Mouse (Mus musculus): ENCODE data around the gene Ankrd11. TPM values are rescaled to one million over a fixed set of nuclear protein-coding genes. Genes with fewer than 3 reads are reported as not detected.

Gene Ankrd11
- total RNA-seq, 2 experiments from 2014 or later = 69.2 to 76.4 TPM

DNA sequence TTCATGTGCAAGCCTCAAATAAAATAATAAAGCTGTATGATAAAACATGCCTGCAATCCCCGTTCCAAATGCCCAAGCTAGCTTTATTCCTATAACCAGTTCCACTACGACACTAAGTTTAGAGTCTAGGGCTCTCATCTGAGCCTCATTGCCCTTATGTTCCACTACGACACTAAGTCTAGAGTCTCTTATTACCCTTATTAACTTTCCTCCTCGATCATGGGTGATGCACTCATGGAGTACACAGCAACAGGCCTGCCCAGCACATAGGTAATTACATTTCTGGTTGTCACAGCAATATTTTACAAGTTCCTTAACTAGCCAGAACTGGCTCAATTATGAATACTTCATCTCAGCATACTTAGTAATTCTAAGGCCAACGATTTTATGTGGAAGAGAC lies 36.3 kb downstream of the Ankrd11 start:
- no peak for ATAC-seq (replicated peaks; ENCODE audit: poor library complexity)

DNA sequence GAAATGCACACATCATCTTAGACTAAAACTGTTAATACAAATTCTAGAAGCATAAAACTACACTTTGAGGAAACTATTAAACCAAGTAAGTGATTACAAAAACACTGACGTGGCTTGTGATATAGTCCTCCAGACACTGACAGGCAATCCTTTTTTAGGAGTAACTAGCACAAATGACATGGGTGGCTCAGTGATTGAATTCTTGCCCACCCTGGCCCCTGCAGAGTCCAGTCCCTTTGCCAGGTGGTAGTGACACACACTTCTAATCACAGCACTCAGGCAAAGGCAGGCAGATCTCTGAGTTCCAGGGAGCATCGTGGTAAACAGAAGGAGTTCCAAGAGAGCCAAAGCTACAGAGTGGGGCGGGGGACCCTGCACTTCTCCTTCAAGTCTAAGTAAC lies 36.7 kb downstream of the Ankrd11 start:
- ATAC-seq (replicated peaks; ENCODE audit: poor library complexity) = no peak

DNA sequence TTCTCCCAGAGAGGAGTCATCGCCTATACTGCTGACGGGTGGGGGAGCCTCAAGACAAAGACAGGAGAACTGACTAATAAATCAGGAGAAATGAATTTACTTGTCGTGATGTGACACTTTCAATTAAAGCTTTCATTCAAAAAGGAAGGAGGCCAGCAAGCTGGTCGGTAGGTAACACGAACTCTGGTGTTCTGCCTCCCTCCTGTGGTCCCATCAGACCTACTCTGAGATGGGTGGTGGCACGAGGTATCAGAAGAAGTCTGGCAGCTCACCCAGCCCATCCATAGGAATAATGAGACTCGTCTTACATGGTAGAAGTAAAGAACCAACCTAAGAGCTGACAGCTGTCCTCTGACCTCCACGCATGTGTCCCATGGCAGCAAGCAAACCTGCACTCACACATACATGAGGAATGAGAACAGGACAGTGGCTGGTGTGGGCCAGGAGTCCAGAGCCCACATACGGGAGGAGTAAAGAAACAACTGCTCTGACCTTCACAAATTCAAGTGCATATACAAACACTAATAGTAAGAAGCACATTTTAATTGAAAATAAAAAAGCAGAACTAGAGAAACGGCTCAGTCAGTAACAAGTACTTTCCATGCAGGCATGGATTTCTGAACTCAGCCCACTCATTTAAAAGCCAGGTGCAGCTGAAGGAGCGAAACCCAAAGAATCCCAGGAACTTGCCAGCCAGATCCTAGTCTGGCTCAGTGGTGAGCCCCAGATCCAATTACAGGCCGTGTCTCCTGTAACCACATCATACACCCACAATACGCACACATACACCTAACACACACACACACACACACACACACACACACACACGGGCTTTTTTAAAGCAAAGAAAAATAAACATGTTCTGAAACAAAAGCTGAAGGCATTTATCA lies 37.8 kb downstream of the Ankrd11 start:
- no peak for ATAC-seq (replicated peaks; ENCODE audit: poor library complexity)

DNA sequence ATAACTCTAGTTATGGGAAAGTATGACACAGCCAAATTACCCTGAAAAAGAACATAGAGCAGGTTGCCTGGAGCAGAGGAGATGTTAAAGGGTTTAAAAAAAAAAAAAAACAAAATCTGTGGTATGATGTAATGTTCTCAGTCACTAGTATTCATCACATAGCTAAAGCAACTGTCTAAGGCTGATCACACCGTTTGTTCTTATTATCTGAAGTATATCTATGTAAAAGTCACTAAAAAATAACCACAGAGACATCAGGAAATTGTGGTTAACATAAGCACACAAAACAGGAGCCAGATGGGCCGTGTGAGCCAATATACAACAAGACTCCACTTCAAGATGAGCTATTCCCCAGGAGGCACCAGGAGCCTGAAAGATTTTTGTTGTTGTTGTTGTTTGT lies 41.8 kb downstream of the Ankrd11 start:
- peak; percentile 63 for ATAC-seq (replicated peaks; ENCODE audit: poor library complexity)

DNA sequence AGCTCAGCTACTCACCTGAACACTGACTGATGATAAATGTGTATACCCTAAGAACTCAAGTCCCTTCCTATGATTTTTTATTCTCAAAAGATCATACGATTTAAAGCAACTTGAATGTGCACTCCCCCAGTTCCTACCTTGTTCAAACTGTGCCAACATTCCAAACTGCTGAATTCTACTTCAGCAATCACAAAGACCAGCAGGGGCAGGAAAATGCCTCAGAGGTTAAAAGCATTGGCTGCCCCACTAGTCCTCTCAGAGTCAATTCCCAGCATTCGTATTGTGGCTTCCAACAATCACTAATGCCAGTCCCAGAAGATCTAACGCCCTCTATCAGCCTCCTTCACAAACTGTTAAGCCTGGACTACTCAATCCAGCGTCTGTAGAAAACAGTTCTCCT lies 44.1 kb downstream of the Ankrd11 start:
- no peak for ATAC-seq (replicated peaks; ENCODE audit: poor library complexity)

DNA sequence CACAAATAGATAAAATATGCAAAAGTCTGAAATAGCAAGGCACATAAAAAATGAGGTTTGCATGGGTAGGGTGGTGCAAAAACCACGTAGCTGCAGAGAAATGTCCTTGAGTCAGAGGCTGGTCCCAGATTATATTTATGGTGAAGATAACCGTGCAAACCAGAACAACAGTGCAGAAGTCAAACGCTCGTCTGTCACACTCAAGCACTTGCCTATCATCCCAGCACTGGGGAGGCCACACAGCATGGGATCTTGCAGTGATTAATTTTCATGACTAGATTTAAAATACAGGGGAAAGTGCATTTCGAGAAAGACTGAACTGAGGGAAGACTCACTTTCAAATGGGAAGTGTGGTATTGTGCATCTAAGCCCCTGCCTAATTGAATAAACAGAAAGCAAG lies 48.3 kb downstream of the Ankrd11 start:
- ATAC-seq (replicated peaks; ENCODE audit: poor library complexity) = peak; percentile 35; the same call in 1 of the 2 replicates

DNA sequence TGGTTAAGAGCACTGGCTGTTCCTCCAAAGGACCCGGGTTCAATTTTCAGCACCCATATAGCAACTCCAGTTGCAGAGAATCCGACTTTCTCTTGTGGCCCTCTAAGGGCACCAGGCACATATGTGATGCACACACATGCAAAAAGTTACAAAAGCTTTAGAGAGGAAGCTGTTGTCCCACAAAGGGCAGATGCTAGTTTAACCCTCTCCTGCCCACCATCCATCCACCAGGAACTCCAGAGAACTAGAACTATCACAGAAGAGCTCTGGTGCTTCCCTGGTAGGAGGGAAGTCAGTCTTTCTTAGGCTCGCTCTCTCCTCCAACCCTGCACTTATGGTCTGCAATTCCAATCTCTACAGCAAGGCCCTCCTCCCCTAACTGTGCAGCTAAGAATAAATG lies 49.0 kb downstream of the Ankrd11 start:
- ATAC-seq (replicated peaks; ENCODE audit: poor library complexity) = peak; percentile 40

DNA sequence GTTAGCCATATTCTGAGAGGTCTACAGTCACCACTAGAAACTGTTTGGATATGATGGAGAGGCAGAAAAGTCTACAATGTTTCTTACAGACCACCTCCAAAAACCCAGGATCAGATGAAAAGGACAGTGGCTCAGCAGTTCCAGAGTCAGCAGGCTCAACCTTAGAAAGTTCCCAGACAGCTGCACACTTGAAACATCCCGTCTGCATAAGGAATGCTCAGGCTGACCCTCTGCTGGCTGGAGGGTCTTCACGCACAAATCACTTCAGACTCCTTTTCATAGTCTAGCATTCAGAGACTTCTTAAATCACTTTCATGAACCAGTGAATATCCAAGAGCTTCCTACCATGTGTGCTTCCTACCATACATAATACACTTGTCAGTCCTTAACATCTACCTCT lies 49.8 kb downstream of the Ankrd11 start:
- ATAC-seq (replicated peaks; ENCODE audit: poor library complexity) = no peak

DNA sequence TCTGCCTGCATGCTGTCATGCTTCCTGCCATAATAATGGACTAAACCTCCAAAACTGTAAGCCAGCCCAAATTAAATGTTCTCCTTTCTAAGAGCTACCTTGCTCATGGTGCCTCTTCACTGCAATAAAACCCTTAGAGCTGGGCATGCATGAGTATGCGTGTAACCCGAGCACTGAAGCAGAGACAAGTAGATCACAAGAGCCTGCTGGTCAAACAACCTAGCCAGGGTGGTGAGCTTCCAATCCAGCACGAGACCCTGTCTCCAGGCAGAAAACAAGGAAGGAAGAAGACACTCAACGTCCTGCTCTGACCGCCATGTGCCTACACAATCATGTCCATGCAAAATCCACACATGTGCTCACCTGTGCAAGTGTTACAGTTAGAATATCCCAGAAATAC lies 50.7 kb downstream of the Ankrd11 start:
- no peak for ATAC-seq (replicated peaks; ENCODE audit: poor library complexity)

DNA sequence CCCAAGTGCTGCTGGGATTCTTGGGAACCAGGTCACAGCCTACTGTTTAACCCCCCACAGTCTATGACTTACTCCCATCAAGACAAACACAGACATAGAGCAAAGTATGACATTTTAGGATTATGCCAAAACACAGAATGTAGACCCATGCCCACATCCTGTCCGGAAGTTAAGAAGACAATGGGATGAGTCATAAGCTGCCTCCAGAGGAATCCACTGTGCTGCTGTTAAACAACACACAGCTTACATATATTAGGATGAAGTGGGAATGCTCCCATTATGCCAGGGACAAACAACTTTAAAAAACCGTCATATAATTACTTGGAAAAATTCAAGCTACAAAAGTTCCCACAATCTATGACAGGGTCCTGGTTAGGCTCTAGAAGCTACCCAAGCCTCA lies 52.1 kb downstream of the Ankrd11 start:
- ATAC-seq (replicated peaks; ENCODE audit: poor library complexity) = no peak

DNA sequence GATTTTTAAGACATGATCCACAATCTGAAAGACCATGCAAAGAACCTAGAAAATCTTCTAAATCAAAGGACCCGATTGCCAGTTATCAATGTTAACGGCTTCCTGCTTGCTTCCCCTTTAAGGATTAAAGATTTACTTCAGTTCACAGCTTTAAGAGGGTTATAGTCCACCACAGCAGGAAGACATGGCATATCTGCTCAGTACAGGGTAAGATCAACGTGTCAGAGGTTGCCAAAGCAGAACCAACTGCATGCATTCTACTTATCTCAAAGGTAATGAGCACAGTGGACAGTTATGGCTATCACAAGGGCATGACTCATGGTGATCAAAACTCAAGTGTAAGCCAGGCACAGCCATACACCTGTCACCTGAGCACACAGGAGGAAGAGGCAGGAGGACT lies 53.1 kb downstream of the Ankrd11 start:
- peak; percentile 74 for ATAC-seq (replicated peaks; ENCODE audit: poor library complexity)

DNA sequence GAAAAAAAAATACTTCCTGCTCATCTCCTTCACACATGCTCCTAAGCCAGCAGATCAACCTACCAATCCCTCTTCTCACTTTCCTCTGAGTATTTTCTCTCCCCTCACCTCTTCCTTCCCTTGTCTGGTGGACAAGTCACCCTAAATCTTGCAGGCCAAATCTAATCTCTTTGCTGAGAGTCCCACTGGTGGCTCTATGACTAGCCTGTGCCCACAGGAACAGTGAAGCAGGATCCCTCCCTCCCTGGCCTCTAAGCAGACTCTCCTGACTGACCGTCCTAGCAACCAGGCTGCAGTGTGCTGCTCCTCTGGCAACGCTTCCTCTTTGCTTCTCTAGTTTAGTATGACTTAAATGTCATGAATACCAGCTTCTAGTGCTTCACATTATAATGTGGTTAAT lies 54.8 kb downstream of the Ankrd11 start:
- ATAC-seq (replicated peaks; ENCODE audit: poor library complexity) = peak; percentile 27; the same call in 1 of the 2 replicates

DNA sequence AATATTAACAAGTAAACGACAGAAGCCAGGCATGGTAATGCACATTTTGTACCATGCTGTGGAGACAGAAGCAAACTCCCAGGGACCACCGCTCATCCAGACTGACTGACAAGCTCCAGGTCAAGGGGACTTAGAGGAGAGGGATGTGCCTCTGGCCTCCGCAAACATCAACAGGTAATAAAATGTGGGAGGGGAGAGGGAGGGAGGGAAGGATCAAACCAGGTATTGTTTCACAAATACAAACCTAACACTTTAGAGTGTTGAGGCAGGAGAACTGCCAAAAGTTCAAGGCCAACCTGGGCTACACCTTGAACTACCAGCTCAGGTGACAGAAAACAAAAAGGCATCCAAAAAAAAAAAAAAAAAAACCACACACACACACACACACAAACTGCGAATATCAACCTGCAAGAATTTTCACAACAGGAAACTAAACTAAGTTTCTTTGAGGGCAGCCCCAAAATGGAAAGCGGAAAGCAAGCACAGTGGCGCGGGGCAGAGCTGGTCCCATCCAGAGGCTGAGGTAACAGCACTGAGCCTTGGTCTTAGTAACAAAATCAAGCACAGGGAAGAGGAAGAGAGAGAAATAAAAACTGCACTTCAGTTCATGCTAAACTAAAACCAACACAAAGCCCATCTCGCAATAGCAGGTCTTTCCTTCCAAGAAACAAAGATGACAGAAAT lies 55.4 kb downstream of the Ankrd11 start:
- ATAC-seq (replicated peaks; ENCODE audit: poor library complexity) = peak; percentile 24; the same call in 1 of the 2 replicates

DNA sequence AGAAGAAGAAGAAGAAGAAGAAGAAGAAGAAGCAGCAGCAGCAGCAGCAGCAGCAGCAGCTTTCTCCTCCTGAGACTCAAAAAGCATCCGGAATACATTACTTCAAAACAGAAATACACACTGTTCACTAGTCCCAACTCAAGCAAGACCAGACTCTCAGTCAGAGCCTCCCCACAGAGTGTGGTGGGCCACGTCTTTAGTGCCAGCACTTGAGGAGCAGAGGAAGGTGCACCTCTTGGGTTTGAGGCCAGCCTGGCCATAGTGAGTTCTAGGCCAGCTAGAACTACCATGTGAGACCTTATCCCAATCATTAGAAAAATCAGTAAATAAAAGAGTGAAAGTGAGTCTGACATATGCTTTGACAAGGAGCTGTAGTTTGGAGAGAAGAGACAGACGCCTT lies 57.9 kb downstream of the Ankrd11 start:
- ATAC-seq (replicated peaks; ENCODE audit: poor library complexity) = no peak

DNA sequence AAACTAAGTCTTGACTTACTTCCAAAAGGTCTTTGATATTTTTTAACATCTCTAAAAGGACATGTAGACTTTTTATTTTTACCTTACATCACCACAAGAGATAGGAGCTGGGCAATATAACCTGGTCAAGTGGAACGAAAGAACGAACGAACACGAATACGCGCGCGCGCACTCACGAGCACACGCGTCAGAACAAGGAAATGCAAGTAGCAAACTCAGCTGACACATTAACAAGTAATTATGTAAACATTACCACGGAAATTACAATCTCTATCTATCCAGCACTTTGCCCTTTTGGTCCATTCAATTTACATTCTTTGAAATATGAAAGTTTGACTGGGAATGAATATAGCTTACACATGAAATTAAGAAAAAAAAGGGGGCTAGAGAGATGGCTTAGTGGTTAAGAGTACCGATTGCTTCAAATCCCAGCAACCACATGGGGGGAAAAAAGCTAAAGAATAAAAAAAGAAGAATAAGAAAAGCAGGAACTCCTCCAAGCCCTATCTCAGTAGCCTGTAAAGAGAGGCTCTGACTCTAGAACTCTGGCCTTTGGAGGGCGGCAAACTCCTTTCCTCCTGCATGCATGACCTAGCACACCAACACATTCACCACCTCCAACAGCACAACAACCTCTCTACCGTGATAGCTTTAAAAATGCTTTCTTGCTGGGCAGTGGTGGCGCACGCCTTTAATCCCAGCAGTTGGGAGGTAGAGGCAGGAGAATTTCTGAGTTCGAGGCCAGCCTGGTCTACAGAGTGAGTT lies 58.7 kb downstream of the Ankrd11 start:
- ATAC-seq (replicated peaks; ENCODE audit: poor library complexity) = peak; percentile 47

DNA sequence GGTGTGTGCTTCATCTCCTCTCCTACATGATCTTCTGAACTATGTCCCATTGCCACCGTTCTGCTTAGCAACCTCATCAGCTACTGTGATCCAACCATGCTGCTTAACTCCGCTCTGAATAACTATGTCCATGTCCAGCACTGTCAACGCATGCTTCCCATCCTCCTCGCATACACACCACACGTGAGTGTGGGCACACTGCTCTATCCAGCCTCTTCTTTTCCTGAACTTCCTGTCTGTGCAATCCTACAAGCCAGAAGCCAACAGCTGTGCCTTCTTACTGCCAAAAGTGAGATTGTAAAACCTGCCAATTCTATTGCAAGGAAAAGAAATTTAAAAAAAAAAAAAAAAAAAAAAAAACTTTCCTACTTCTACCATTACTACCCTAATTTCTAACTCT lies 60.4 kb downstream of the Ankrd11 start:
- no peak for ATAC-seq (replicated peaks; ENCODE audit: poor library complexity)

DNA sequence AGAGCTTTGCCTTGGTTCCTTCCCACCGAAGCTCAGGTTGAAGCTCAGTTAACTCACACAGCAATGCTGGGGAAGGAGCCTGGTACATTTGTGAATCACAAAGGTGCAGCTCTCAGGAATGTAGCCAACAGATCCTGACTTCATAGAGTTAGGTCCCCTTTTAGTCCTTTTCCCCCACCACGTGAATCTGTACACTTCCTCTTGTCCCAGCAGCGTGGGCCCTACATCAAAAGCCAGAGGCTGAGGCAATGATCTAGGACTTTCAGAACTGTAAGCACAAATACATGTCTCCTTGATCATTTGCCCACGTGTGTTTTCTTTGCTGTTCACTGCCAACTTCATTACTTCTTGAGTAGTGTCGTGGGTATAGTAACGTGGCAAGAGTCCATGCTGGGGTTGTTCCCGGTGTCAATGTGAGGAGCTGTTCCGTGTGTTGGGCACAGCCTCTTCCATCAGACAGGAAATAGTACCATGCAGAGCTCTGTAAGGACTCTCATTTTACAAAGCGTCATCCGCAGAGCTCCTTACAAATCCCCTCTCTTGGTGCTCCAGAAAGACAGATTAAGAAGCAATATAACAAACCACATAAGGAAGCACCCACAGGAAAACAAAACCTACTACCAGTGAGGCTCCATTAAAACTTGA lies 62.1 kb downstream of the Ankrd11 start:
- peak; percentile 34; the same call in 1 of the 2 replicates for ATAC-seq (replicated peaks; ENCODE audit: poor library complexity)

DNA sequence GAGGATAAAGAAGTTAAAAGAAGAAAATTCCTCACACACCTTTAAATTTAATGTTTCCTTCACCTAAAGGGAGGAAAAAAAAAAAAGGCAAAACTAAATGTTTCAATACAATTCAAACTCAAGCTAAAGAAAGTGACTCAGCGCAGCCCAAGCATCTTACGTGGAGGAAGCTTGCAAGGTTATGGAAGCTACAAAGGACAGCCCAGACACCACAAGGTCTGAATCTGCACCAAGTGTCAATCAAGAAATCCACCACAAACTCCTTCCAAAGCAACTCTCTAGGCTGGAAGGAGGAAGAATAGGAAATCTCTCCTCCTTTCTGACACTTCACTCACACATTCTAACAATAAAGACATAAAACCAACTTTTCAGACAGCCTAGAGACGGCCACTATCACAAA lies 62.7 kb downstream of the Ankrd11 start:
- 0 out of 2 replicates have a peak, but pooled peaks have one; percentile 24 for ATAC-seq (replicated peaks; ENCODE audit: poor library complexity)

DNA sequence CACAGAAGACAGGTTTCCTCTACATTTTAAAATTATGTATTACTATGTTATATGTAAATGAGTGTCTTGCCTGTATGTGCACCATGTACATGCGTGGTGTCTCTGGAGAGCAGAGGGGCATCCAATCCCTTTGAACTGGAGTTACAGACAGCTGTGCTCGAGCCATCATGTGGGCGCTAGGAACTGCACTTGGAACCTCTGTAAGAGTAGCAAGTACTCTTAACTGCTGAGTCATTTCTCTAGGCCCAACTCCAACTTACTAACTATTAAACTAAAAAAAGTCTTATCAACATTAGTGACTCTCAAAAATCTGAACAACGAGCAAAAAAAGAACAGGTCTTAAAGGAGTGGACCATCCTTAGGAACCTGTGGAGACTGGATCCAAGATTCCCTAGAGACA lies 66.0 kb downstream of the Ankrd11 start:
- ATAC-seq (replicated peaks; ENCODE audit: poor library complexity) = peak; percentile 56

DNA sequence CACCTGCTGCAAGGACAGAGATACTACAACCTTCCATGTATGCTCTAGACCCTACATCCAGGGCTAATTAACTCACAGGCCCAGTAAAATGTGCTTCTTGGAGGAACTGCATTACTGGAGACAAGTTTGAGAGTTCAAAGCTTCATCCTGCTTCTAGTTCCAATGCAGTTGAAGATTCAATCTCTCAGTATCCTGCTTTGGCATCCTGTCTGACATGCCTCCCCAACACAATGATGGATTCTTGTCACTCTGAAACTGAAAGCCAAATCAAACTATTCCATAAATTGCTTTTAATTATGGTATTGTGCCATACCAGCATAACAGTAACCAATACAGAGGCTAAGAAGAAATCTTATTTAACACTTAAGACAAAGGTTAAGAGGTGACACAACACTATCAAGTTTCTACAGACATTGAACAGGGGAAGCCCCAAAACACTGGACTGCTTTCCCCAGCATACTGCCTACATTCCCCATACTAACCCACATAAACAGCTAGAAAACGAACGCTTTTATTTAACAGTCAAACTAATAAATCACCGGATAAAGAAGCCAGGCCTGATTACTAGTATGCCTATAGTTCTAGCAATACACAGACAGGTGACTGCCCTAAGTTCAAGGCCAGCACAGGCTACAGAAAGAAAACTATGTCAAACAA lies 72.0 kb downstream of the Ankrd11 start:
- no peak for ATAC-seq (replicated peaks; ENCODE audit: poor library complexity)

All from megakaryocyte progenitor cell, adult 5-6 weeks (primary cell).